Mouse (Mus musculus) embryonic facial prominence, embryonic 11.5 days (tissue): ENCODE results near the gene Daam1. TPM values are rescaled to one million over a fixed set of nuclear protein-coding genes. Genes with fewer than 3 reads are reported as not detected.

Experiments used
- ATAC-seq: fragments of 200-750 bp; cut with Nextera tagmentation; replicated peaks from 2 replicates; pipeline ENCODE4 v1.8.0; 2017; ENCODE audit warnings: low read depth; ENCODE audit not compliant: insufficient number of reproducible peaks, low FRiP score, low TSS enrichment
- DNase-seq: peaks from one replicate; pipeline ENCODE4 v3.0.0-alpha.2; 2015; ENCODE audit warnings: low spot score
- H3K27ac ChIP-seq: fragments of 300-500 bp; sonication (generic); replicated peaks from 2 replicates; pipeline ENCODE4 v1.5.1; 2014; ENCODE audit warnings: mild to moderate bottlenecking, low read depth, low read length, control low read depth
- H3K27me3 ChIP-seq: fragments of 300-500 bp; sonication (generic); 2 replicates; pipeline ENCODE4 v1.6.1; 2014; ENCODE audit warnings: mild to moderate bottlenecking, low read length, moderate library complexity, mixed read lengths; ENCODE audit not compliant: control insufficient read depth, insufficient read depth
- H3K36me3 ChIP-seq: fragments of 300-500 bp; sonication (generic); replicated peaks from 2 replicates; pipeline ENCODE4 v1.6.1; 2014; ENCODE audit warnings: low read depth, mild to moderate bottlenecking, low read length, moderate library complexity, mixed read lengths; ENCODE audit not compliant: control insufficient read depth, insufficient read depth
- H3K4me1 ChIP-seq: fragments of 300-500 bp; sonication (generic); 2 replicates; pipeline ENCODE4 v1.6.1; 2014; ENCODE audit warnings: low read length, mixed read lengths; ENCODE audit not compliant: control insufficient read depth, insufficient read depth
- H3K4me2 ChIP-seq: fragments of 300-500 bp; sonication (generic); 2 replicates; pipeline ENCODE4 v1.6.1; 2014; ENCODE audit warnings: low read depth, mild to moderate bottlenecking, control low read depth, low read length, moderate library complexity
- H3K4me3 ChIP-seq: fragments of 300-500 bp; sonication (generic); 2 replicates; pipeline ENCODE4 v1.5.1; 2014; ENCODE audit warnings: low read depth, low read length, control low read depth
- H3K9ac ChIP-seq: fragments of 300-500 bp; sonication (generic); replicated peaks from 2 replicates; pipeline ENCODE4 v1.6.1; 2014; ENCODE audit warnings: mild to moderate bottlenecking, control low read depth, low read length
- H3K9me3 ChIP-seq: fragments of 300-500 bp; sonication (generic); replicated peaks from 2 replicates; pipeline ENCODE4 v1.6.1; 2016; ENCODE audit warnings: mild to moderate bottlenecking, low read length, inconsistent platforms, mixed read lengths; ENCODE audit not compliant: control insufficient read depth
- WGBS: fragments of 180-500 bp; shearing (Covaris S2); extraction: QIAGEN DNeasy Blood & Tissue Kit; methylation state at CpG from one replicate; pipeline ENCODE4 v1.1.7; 2014; 5-methylcytosine and 5-hydroxymethylcytosine counted together
- polyA plus RNA-seq: library from polyadenylated mRNA; unstranded; fragments of >200 nt; fragmentation: Nextera tagmentation; extraction: Ambion mirVana; gene quantifications from 2 replicates; pipeline ENCODE4 v1.2.1, GENCODE M21; 2014

Daam1 gene
- polyA plus RNA-seq, 1 experiment from 2014 or later = 16.3 TPM

DNA sequence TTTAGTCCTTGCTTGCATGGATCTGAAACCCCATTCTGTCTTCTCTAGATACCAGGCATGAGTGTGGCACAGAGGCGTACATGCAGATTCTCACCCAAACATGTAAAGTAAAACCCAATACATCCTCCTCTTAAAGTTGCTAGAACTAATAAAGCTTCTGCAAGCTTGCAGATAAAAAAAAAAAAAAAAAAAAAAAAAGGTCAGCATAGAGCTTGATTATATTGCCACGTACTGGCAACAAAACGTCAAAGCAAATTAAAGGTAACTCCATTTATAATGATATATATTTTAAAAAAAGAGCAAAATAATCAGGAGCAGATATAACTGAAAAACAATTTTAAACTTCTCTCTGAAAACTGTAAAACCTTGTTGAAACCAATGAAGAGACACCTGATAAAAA, 210.4 kb downstream of the Daam1 start:
- no peak overlapping the region for H3K9ac ChIP-seq
- H3K27me3 ChIP-seq = no peaks in the 10 kb centered on the region
- no peaks in the 10 kb centered on the region for H3K36me3 ChIP-seq
- H3K4me2 ChIP-seq = no peak overlapping the region
- 87% methylated on average over 3 of the region's 3 CpGs for WGBS
- DNase-seq = no peak
- ATAC-seq = no peak
- H3K27ac ChIP-seq = no peak overlapping the region
- no peak overlapping the region for H3K4me3 ChIP-seq
- H3K4me1 ChIP-seq = no peaks in the 10 kb centered on the region
- no peaks in the 10 kb centered on the region for H3K9me3 ChIP-seq

Other genes with a start within 250 kb of the Daam1 start
- gene Gpr135, start 240.0 kb downstream of the Daam1 start, polyA plus RNA-seq = 0.29 and 0.55 TPM in 2 replicates